Mouse (Mus musculus): ENCODE results near the gene Rftn1. TPM values are rescaled to one million over a fixed set of nuclear protein-coding genes. Genes with fewer than 3 reads are reported as not detected.

Gene Rftn1
- total and polyA plus RNA-seq, 2 experiments from 2014 or later, result 36.5 to 54.8 TPM

DNA sequence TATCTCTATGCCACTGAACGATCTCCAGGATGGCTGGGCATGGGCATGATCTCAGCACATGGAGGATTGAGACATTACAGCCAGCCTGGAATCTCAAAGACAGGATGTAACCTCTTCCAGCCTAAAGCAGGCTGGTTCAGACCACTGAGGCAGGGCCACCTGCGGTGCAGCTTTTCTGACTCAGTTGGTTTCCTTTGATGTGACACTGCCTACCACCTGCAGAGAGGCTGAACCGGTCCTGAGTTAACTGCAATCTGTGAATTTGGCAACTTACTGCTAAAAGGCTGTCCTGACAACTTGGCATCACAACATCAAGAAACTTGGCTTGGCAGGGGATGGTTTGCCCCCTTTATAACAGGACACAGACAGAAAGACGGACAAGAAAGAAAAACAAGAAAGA, 103.6 kb downstream of the Rftn1 start:
- Histone ChIP-seq H3K4me3 (ENCODE audit: low read depth, low read length) (no peak overlapping the region), H3K4me2 (ENCODE audit: low read depth, low read length) (no peak overlapping the region), H3K27ac (ENCODE audit: low read depth) (no peak overlapping the region), H3K9me3 (replicated peaks; ENCODE audit: control insufficient read depth, low read length) (no peaks in the 10 kb centered on the region), H3K9ac (replicated peaks; ENCODE audit: low read depth, low read length) (no peak overlapping the region), H3K36me3 (replicated peaks; ENCODE audit: control insufficient read depth, insufficient read depth, low read length) (peaks cover 20% of the 10 kb centered on the region), H3K4me1 (ENCODE audit: control insufficient read depth, insufficient read depth) (peaks cover 5% of the 10 kb centered on the region), H3K27me3 (ENCODE audit: control insufficient read depth, insufficient read depth, low read length) (no peaks in the 10 kb centered on the region)
- DNase-seq (ENCODE audit: low spot score) (no peak), ATAC-seq (ENCODE audit: insufficient read depth, low read depth) (no peak)
- TF ChIP-seq CTCF (IDR thresholded peaks at IDR 0.05; ENCODE audit: low read depth) (no peak), EP300 (IDR thresholded peaks at IDR 0.05; ENCODE audit: low read depth) (no peak)
- 66% methylated on average over 4 of the region's 4 CpGs for WGBS

DNA sequence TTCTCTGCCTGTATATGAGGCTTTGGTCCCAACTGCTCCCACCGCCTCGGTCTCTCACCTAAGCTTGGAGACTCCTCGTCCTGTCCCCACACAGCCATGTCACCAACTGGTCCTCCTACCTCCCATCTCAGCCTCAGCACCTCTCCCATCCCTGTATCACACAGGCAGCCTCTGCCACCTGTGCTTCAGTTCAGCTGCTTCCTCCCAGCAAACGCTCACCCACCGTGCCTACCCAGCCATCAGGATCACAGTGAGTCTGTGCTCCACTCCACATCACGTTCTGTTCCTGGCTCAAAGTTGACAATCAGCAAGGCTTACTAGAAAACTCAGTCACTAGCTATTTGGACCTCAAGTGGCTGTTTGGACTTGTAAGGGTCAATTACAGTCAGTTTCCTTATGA, 105.8 kb downstream of the Rftn1 start:
- Histone ChIP-seq H3K27ac (ENCODE audit: low read depth) (no peak overlapping the region), H3K9me3 (replicated peaks; ENCODE audit: control insufficient read depth, low read length) (no peaks in the 10 kb centered on the region), H3K27me3 (ENCODE audit: control insufficient read depth, insufficient read depth, low read length) (no peaks in the 10 kb centered on the region), H3K4me1 (ENCODE audit: control insufficient read depth, insufficient read depth) (peaks cover 11% of the 10 kb centered on the region), H3K36me3 (replicated peaks; ENCODE audit: control insufficient read depth, insufficient read depth, low read length) (peaks cover 20% of the 10 kb centered on the region), H3K4me2 (ENCODE audit: low read depth, low read length) (no peak overlapping the region), H3K4me3 (ENCODE audit: low read depth, low read length) (no peak overlapping the region), H3K9ac (replicated peaks; ENCODE audit: low read depth, low read length) (no peak overlapping the region)
- TF ChIP-seq EP300 (IDR thresholded peaks at IDR 0.05; ENCODE audit: low read depth) (no peak), CTCF (IDR thresholded peaks at IDR 0.05; ENCODE audit: low read depth) (no peak)
- 87% methylated on average over 6 of the region's 6 CpGs for WGBS
- DNase-seq (ENCODE audit: low spot score), result no peak
- no peak for ATAC-seq (ENCODE audit: insufficient read depth, low read depth)

DNA sequence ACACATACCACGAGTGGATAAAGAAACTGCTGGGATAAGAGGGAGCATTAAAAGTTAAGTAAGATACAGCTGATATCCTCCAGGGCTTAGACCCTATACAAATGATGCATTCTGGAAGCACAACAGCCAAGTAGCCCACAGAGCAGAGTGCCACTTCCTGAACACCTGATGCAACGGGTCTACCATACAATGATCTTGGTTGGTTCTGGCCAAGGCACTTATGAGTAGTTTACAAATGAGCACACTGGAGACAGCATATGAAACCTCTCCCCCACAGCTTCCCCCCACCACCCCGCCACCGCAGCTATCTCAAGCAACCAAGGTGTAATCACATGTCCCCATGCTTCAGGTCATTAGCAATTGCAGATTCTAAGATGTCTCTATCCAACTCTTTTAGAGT, 106.5 kb downstream of the Rftn1 start:
- H3K9ac ChIP-seq (replicated peaks; ENCODE audit: low read depth, low read length), result no peak overlapping the region
- H3K27ac ChIP-seq (ENCODE audit: low read depth), result no peak overlapping the region
- peaks cover 20% of the 10 kb centered on the region for H3K36me3 ChIP-seq (replicated peaks; ENCODE audit: control insufficient read depth, insufficient read depth, low read length)
- ATAC-seq (ENCODE audit: insufficient read depth, low read depth), result no peak
- 88% methylated on average over 4 of the region's 4 CpGs for WGBS
- no peaks in the 10 kb centered on the region for H3K9me3 ChIP-seq (replicated peaks; ENCODE audit: control insufficient read depth, low read length)
- peaks cover 11% of the 10 kb centered on the region for H3K4me1 ChIP-seq (ENCODE audit: control insufficient read depth, insufficient read depth)
- TF ChIP-seq EP300 (IDR thresholded peaks at IDR 0.05; ENCODE audit: low read depth) (no peak), CTCF (IDR thresholded peaks at IDR 0.05; ENCODE audit: low read depth) (no peak)
- no peak overlapping the region for H3K4me2 ChIP-seq (ENCODE audit: low read depth, low read length)
- H3K4me3 ChIP-seq (ENCODE audit: low read depth, low read length), result no peak overlapping the region
- no peaks in the 10 kb centered on the region for H3K27me3 ChIP-seq (ENCODE audit: control insufficient read depth, insufficient read depth, low read length)
- no peak for DNase-seq (ENCODE audit: low spot score)

DNA sequence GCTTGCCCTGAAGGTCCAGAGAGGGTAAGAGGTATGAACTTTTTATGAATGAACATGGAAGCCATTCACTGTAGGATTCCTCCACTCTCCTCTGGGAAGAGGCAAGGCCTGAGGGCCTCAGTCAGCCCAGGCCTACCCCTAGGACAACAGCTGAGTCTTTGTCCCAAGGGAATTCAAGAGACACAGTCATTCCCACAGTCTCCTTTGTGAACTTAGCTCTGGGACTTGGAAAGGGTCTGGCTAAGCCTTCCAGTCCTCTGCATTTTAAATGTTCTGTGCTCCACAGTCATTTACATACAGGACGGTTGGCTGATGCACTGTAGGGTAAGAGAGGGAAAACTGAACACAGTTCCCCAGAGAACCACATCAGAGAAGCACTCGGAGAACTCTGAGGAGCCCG, 107.5 kb downstream of the Rftn1 start:
- TF ChIP-seq CTCF (IDR thresholded peaks at IDR 0.05; ENCODE audit: low read depth) (no peak), EP300 (IDR thresholded peaks at IDR 0.05; ENCODE audit: low read depth) (no peak)
- H3K27ac ChIP-seq (ENCODE audit: low read depth), result no peak overlapping the region
- peaks cover 20% of the 10 kb centered on the region for H3K36me3 ChIP-seq (replicated peaks; ENCODE audit: control insufficient read depth, insufficient read depth, low read length)
- ATAC-seq (ENCODE audit: insufficient read depth, low read depth) (no peak), DNase-seq (ENCODE audit: low spot score) (no peak)
- no peaks in the 10 kb centered on the region for H3K27me3 ChIP-seq (ENCODE audit: control insufficient read depth, insufficient read depth, low read length)
- H3K9ac ChIP-seq (replicated peaks; ENCODE audit: low read depth, low read length), result no peak overlapping the region
- no peak overlapping the region for H3K4me2 ChIP-seq (ENCODE audit: low read depth, low read length)
- H3K4me3 ChIP-seq (ENCODE audit: low read depth, low read length), result no peak overlapping the region
- H3K9me3 ChIP-seq (replicated peaks; ENCODE audit: control insufficient read depth, low read length), result no peaks in the 10 kb centered on the region
- peaks cover 11% of the 10 kb centered on the region for H3K4me1 ChIP-seq (ENCODE audit: control insufficient read depth, insufficient read depth)
- WGBS, result 82% methylated on average over 3 of the region's 3 CpGs

DNA sequence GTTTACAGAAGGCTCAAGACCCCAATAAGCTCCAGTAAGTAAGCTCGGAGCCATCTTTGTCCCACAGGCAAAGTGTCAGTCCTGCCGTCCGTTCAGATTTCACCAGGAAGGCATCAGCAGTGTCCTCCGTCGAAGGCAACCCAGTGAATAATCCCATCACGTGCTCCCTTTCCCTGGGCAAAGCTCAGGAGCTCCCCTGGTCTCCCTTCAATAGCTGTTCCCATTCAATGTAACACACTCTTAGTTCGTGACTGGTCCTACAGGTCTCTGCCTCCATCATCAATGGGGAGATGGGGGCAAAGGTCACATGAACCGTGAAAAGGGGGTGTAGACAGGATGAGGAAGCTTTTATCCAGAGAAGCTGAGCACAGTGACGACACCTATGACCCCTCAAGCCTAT, 108.8 kb downstream of the Rftn1 start:
- 84% methylated on average over 9 of the region's 9 CpGs for WGBS

DNA sequence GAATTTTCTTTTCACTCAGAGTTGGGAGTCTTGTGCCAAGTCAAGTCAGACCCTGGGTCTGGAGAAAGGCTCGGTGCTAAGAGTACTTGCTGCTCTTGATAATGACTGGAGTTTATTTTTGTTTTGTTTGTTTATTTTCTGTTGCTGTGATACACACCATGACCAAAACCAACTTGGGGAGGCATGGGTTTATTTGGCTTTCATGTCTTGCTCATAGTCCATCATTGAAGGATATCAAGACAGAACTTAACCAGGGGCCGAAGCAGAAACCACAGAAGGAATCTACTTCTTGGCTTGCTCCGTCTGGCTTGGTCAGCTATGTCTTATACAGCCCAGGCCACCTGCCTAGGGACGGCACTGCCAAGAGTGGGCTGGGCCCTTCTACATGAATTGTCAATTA, 109.5 kb downstream of the Rftn1 start:
- H3K4me3 ChIP-seq (ENCODE audit: low read depth, low read length), result no peak overlapping the region
- no peaks in the 10 kb centered on the region for H3K9me3 ChIP-seq (replicated peaks; ENCODE audit: control insufficient read depth, low read length)
- no peak overlapping the region for H3K4me2 ChIP-seq (ENCODE audit: low read depth, low read length)
- WGBS, result 66% methylated on average over 4 of the region's 4 CpGs
- peak overlapping the region; percentile 53; the same call in 1 of the 2 replicates for H3K27ac ChIP-seq (ENCODE audit: low read depth)
- peak; percentile 44; the same call in 1 of the 2 replicates for ATAC-seq (ENCODE audit: insufficient read depth, low read depth)
- peaks cover 14% of the 10 kb centered on the region for H3K36me3 ChIP-seq (replicated peaks; ENCODE audit: control insufficient read depth, insufficient read depth, low read length)
- no peaks in the 10 kb centered on the region for H3K27me3 ChIP-seq (ENCODE audit: control insufficient read depth, insufficient read depth, low read length)
- no peak overlapping the region for H3K9ac ChIP-seq (replicated peaks; ENCODE audit: low read depth, low read length)
- no peak for DNase-seq (ENCODE audit: low spot score)
- TF ChIP-seq EP300 (IDR thresholded peaks at IDR 0.05; ENCODE audit: low read depth) (no peak), CTCF (IDR thresholded peaks at IDR 0.05; ENCODE audit: low read depth) (no peak)
- H3K4me1 ChIP-seq (ENCODE audit: control insufficient read depth, insufficient read depth), result peaks cover 11% of the 10 kb centered on the region

More for the DNA sequence above, 108.8 kb downstream of the Rftn1 start:
- Histone ChIP-seq H3K9me3 (replicated peaks; ENCODE audit: control insufficient read depth, low read length) (no peaks in the 10 kb centered on the region), H3K4me2 (ENCODE audit: low read depth, low read length) (no peak overlapping the region), H3K36me3 (replicated peaks; ENCODE audit: control insufficient read depth, insufficient read depth, low read length) (peaks cover 20% of the 10 kb centered on the region), H3K27ac (ENCODE audit: low read depth) (no peak overlapping the region), H3K4me3 (ENCODE audit: low read depth, low read length) (no peak overlapping the region), H3K9ac (replicated peaks; ENCODE audit: low read depth, low read length) (no peak overlapping the region), H3K4me1 (ENCODE audit: control insufficient read depth, insufficient read depth) (peaks cover 11% of the 10 kb centered on the region), H3K27me3 (ENCODE audit: control insufficient read depth, insufficient read depth, low read length) (no peaks in the 10 kb centered on the region)
- no peak for TF ChIP-seq CTCF (IDR thresholded peaks at IDR 0.05; ENCODE audit: low read depth)
- TF ChIP-seq EP300 (IDR thresholded peaks at IDR 0.05; ENCODE audit: low read depth), result no peak
- no peak for DNase-seq (ENCODE audit: low spot score)
- no peak for ATAC-seq (ENCODE audit: insufficient read depth, low read depth)

Data from heart, postnatal 0 days (tissue).